Mouse (Mus musculus) spleen, adult 2 months (tissue): Measurements from ENCODE around the gene Farsb. TPM values are rescaled to one million over a fixed set of nuclear protein-coding genes. Genes with fewer than 3 reads are reported as not detected.

Experiments
- DNase-seq, 2 experiments: peaks; one replicate each; pipeline versions ENCODE4 v3.0.0 to v3.0.0-alpha.2; 2012 to 2021; ENCODE audit warnings: low spot score in 2 of 2, low read depth in 1 of 2
- H3K27ac ChIP-seq: fragments of 200-500 bp; 2 replicates; pipeline ENCODE4 v1.5.1; 2012; ENCODE audit warnings: low read length, inconsistent platforms; ENCODE audit not compliant: insufficient read depth
- H3K27me3 ChIP-seq: fragments of 200-500 bp; 2 replicates; pipeline ENCODE4 v1.6.1; 2012; ENCODE audit warnings: mild to moderate bottlenecking, moderate library complexity, low read length, inconsistent platforms; ENCODE audit not compliant: control insufficient read depth, insufficient read depth
- H3K36me3 ChIP-seq: fragments of 200-500 bp; 2 replicates; pipeline ENCODE4 v1.6.1; 2012; ENCODE audit warnings: mild to moderate bottlenecking, low read length, inconsistent platforms; ENCODE audit not compliant: control insufficient read depth, insufficient read depth
- H3K4me1 ChIP-seq: fragments of 200-500 bp; 2 replicates; pipeline ENCODE4 v1.6.1; 2011; ENCODE audit warnings: inconsistent platforms; ENCODE audit not compliant: control insufficient read depth, insufficient read depth, insufficient read length
- H3K4me3 ChIP-seq: fragments of 200-500 bp; 2 replicates; pipeline ENCODE4 v1.5.1; 2011; ENCODE audit warnings: mild to moderate bottlenecking, inconsistent platforms; ENCODE audit not compliant: insufficient read depth, insufficient read length; ENCODE audit errors: extremely low read depth
- CTCF ChIP-seq: fragments of 200-500 bp; IDR thresholded peaks from 2 replicates; pipeline ENCODE4 v1.5.1; 2011; ENCODE audit warnings: mild to moderate bottlenecking, inconsistent platforms; ENCODE audit not compliant: insufficient read depth, insufficient read length, insufficient replicate concordance; ENCODE audit errors: extremely low read depth
- POLR2A ChIP-seq: fragments of 200-500 bp; IDR thresholded peaks from 2 replicates; pipeline ENCODE4 v1.6.1; 2011; ENCODE audit warnings: low read depth, low read length, inconsistent platforms
- WGBS: fragments of 180-500 bp; shearing (Covaris S2); methylation state at CpG from one replicate; pipeline ENCODE4 v1.1.7; 2018; 5-methylcytosine and 5-hydroxymethylcytosine counted together
- polyA plus RNA-seq: library from polyadenylated mRNA; depleted of rRNA; stranded (reverse); fragments of >200 nt; gene quantifications from 2 replicates; pipeline ENCODE4 v1.2.3, GENCODE M21; 2012

The Farsb gene
- polyA plus RNA-seq, 1 experiment: 8.7 TPM

GRCm38 (mm10) chr1:78530500-78531215 is 42.0 kb upstream of the Farsb start:
- no peaks in the 10 kb centered on the region for H3K36me3 ChIP-seq
- H3K4me1 ChIP-seq: no peaks in the 10 kb centered on the region
- no peak overlapping the region for H3K27ac ChIP-seq
- WGBS: 80% methylated on average over 7 of the region's 7 CpGs
- TF ChIP-seq CTCF: no peak
- no peak for TF ChIP-seq POLR2A
- no peak overlapping the region for H3K4me3 ChIP-seq
- no peak for DNase-seq
- no peaks in the 10 kb centered on the region for H3K27me3 ChIP-seq

- no peak for DNase-seq
- no peak overlapping the region for H3K27ac ChIP-seq
- H3K4me1 ChIP-seq: no peaks in the 10 kb centered on the region
- 90% methylated on average over 8 of the region's 8 CpGs for WGBS
- H3K27me3 ChIP-seq: no peaks in the 10 kb centered on the region
- TF ChIP-seq CTCF (no peak), POLR2A (no peak)
- H3K36me3 ChIP-seq: no peaks in the 10 kb centered on the region
- no peak overlapping the region for H3K4me3 ChIP-seq
Observed at GRCm38 (mm10) chr1:78529011-78529410, 40.3 kb upstream of the Farsb start.

GRCm38 (mm10) chr1:78528356-78528755 is 39.7 kb upstream of the Farsb start:
- Histone ChIP-seq H3K27me3 (no peaks in the 10 kb centered on the region), H3K4me3 (no peak overlapping the region), H3K27ac (no peak overlapping the region), H3K36me3 (no peaks in the 10 kb centered on the region), H3K4me1 (no peaks in the 10 kb centered on the region)
- no peak for DNase-seq
- TF ChIP-seq POLR2A (no peak), CTCF (no peak)
- 97% methylated on average over 3 of the region's 3 CpGs for WGBS

- Histone ChIP-seq H3K27ac (no peak overlapping the region), H3K4me3 (no peak overlapping the region), H3K36me3 (no peaks in the 10 kb centered on the region), H3K27me3 (no peaks in the 10 kb centered on the region), H3K4me1 (no peaks in the 10 kb centered on the region)
- DNase-seq: peak; percentile 26 to 31
- no peak for TF ChIP-seq POLR2A
- TF ChIP-seq CTCF: peak; percentile 75; the same call in 1 of the 2 replicates
- WGBS: 55% methylated on average over 23 of the region's 23 CpGs
Observed at GRCm38 (mm10) chr1:78525189-78525886, 36.6 kb upstream of the Farsb start.

- Histone ChIP-seq H3K36me3 (no peaks in the 10 kb centered on the region), H3K4me3 (no peak overlapping the region), H3K27ac (no peak overlapping the region), H3K4me1 (no peaks in the 10 kb centered on the region), H3K27me3 (no peaks in the 10 kb centered on the region)
- DNase-seq: no peak
- WGBS: 90% methylated on average over 7 of the region's 7 CpGs
- TF ChIP-seq POLR2A: no peak
- no peak for TF ChIP-seq CTCF
Observed at GRCm38 (mm10) chr1:78518907-78519306, 30.2 kb upstream of the Farsb start.

- no peak for TF ChIP-seq CTCF
- no peak for TF ChIP-seq POLR2A
- no peak for DNase-seq
- H3K27ac ChIP-seq: no peak overlapping the region
- H3K4me1 ChIP-seq: no peaks in the 10 kb centered on the region
- no peak overlapping the region for H3K4me3 ChIP-seq
- peaks cover 2% of the 10 kb centered on the region for H3K27me3 ChIP-seq
- WGBS: 84% methylated on average over 8 of the region's 8 CpGs
- no peaks in the 10 kb centered on the region for H3K36me3 ChIP-seq
Observed at GRCm38 (mm10) chr1:78512756-78513155, 24.1 kb upstream of the Farsb start.

- DNase-seq: no peak
- no peak within 1 kb of the TSS for H3K27ac ChIP-seq
- WGBS: 8% methylated on average over 25 of the region's 25 CpGs
- H3K27me3 ChIP-seq: peaks cover 2% of the 10 kb centered on the region
- no peak within 1 kb of the TSS for H3K4me3 ChIP-seq
- no peaks in the 10 kb centered on the region for H3K36me3 ChIP-seq
- H3K4me1 ChIP-seq: no peaks in the 10 kb centered on the region
- TF ChIP-seq POLR2A (no peak), CTCF (no peak)
Observed at GRCm38 (mm10) chr1:78511621-78512160, 23.0 kb upstream of the Farsb start, which contains the start of gene BC035947. Gene BC035947, minus strand, starts transcription at chr1:78512158.
